Mouse (Mus musculus) intestine, embryonic 16.5 days (tissue): ENCODE measurements around the gene Tprn. TPM values are rescaled to one million over a fixed set of nuclear protein-coding genes. Genes with fewer than 3 reads are reported as not detected.

Source experiments
- ATAC-seq: fragments of 200-750 bp; cut with Nextera tagmentation; 2 replicates; pipeline ENCODE4 v1.8.0; 2017; ENCODE audit warnings: moderate TSS enrichment, moderate library complexity
- H3K27ac ChIP-seq: fragments of 300-500 bp; sonication (generic); 2 replicates; pipeline ENCODE4 v1.5.1; 2014; ENCODE audit warnings: mild to moderate bottlenecking, low read length
- H3K27me3 ChIP-seq: fragments of 300-500 bp; sonication (generic); replicated peaks from 2 replicates; pipeline ENCODE4 v1.6.1; 2014; ENCODE audit warnings: low read length, control low read depth, mixed read lengths; ENCODE audit not compliant: control insufficient read depth, insufficient read depth
- H3K36me3 ChIP-seq: fragments of 300-500 bp; sonication (generic); 2 replicates; pipeline ENCODE4 v1.6.1; 2014; ENCODE audit warnings: low read length, control low read depth; ENCODE audit not compliant: control insufficient read depth, insufficient read depth
- H3K4me1 ChIP-seq: fragments of 300-500 bp; sonication (generic); 2 replicates; pipeline ENCODE4 v1.6.1; 2014; ENCODE audit warnings: low read length, control low read depth, mixed read lengths; ENCODE audit not compliant: control insufficient read depth, insufficient read depth
- H3K4me2 ChIP-seq: fragments of 300-500 bp; sonication (generic); 2 replicates; pipeline ENCODE4 v1.6.1; 2014; ENCODE audit warnings: low read depth, low read length, control low read depth
- H3K4me3 ChIP-seq: fragments of 300-500 bp; sonication (generic); 2 replicates; pipeline ENCODE4 v1.5.1; 2014; ENCODE audit warnings: mild to moderate bottlenecking, low read length
- H3K9ac ChIP-seq: fragments of 300-500 bp; sonication (generic); 2 replicates; pipeline ENCODE4 v1.6.1; 2014; ENCODE audit warnings: low read depth, low read length
- H3K9me3 ChIP-seq: fragments of 300-500 bp; sonication (generic); 2 replicates; pipeline ENCODE4 v1.6.1; 2016; ENCODE audit warnings: low read length, control low read depth; ENCODE audit not compliant: control insufficient read depth
- WGBS: fragments of 180-500 bp; shearing (Covaris S2); extraction: QIAGEN DNeasy Blood & Tissue Kit; methylation state at CpG from one replicate; pipeline ENCODE4 v1.1.7; 2014; 5-methylcytosine and 5-hydroxymethylcytosine counted together
- polyA plus RNA-seq: library from polyadenylated mRNA; unstranded; fragments of >200 nt; fragmentation: Nextera tagmentation; extraction: Ambion mirVana; gene quantifications from 2 replicates; pipeline ENCODE4 v1.2.1, GENCODE M21; 2015

Gene Tprn
- polyA plus RNA-seq, 1 experiment from 2014 or later, result 31.7 TPM

GRCm38 (mm10) chr2:25224766-25225752 lies 37.4 kb upstream of the Tprn start:
- WGBS, result 2% methylated on average over 41 of the region's 41 CpGs

GRCm38 (mm10) chr2:25225811-25226379 lies 36.5 kb upstream of the Tprn start:
- peak overlapping the region; percentile 65 for H3K4me3 ChIP-seq
- H3K27ac ChIP-seq, result peak overlapping the region; percentile 99
- peak overlapping the region; percentile 56 for H3K4me2 ChIP-seq
- WGBS, result 75% methylated on average over 8 of the region's 8 CpGs
- no peak for ATAC-seq
- peaks cover 34% of the 10 kb centered on the region for H3K4me1 ChIP-seq
- H3K36me3 ChIP-seq, result 0 out of 2 replicates have a peak, but pooled peaks cover 4% of the 10 kb centered on the region
- H3K27me3 ChIP-seq, result no peaks in the 10 kb centered on the region
- H3K9ac ChIP-seq, result peak overlapping the region; percentile 76
- H3K9me3 ChIP-seq, result no peaks in the 10 kb centered on the region

More at GRCm38 (mm10) chr2:25224766-25225752, 37.4 kb upstream of the Tprn start:
- Histone ChIP-seq H3K27ac (peak overlapping the region; percentile 99), H3K36me3 (0 out of 2 replicates have a peak, but pooled peaks cover 4% of the 10 kb centered on the region), H3K27me3 (no peaks in the 10 kb centered on the region), H3K4me2 (peak overlapping the region; percentile 56), H3K9ac (peak overlapping the region; percentile 76), H3K9me3 (no peaks in the 10 kb centered on the region), H3K4me1 (peaks cover 34% of the 10 kb centered on the region), H3K4me3 (peak overlapping the region; percentile 65)
- ATAC-seq, result peak; percentile 94

GRCm38 (mm10) chr2:25226864-25227263 lies 35.6 kb upstream of the Tprn start:
- Histone ChIP-seq H3K36me3 (0 out of 2 replicates have a peak, but pooled peaks cover under 1% of the 10 kb centered on the region), H3K4me3 (no peak overlapping the region), H3K9me3 (no peaks in the 10 kb centered on the region), H3K4me2 (no peak overlapping the region), H3K9ac (no peak overlapping the region), H3K27me3 (no peaks in the 10 kb centered on the region), H3K4me1 (peaks cover 28% of the 10 kb centered on the region), H3K27ac (no peak overlapping the region)
- 79% methylated on average over 5 of the region's 5 CpGs for WGBS
- no peak for ATAC-seq

GRCm38 (mm10) chr2:25227406-25227805 lies 35.0 kb upstream of the Tprn start:
- Histone ChIP-seq H3K9me3 (no peaks in the 10 kb centered on the region), H3K36me3 (no peaks in the 10 kb centered on the region), H3K27me3 (no peaks in the 10 kb centered on the region), H3K27ac (no peak overlapping the region), H3K4me1 (peaks cover 27% of the 10 kb centered on the region), H3K9ac (no peak overlapping the region), H3K4me2 (no peak overlapping the region), H3K4me3 (no peak overlapping the region)
- 87% methylated on average over 4 of the region's 4 CpGs for WGBS
- ATAC-seq, result no peak

GRCm38 (mm10) chr2:25228431-25228889 lies 34.0 kb upstream of the Tprn start:
- Histone ChIP-seq H3K4me1 (peaks cover 28% of the 10 kb centered on the region), H3K27me3 (no peaks in the 10 kb centered on the region), H3K4me3 (peak overlapping the region; percentile 31), H3K9me3 (no peaks in the 10 kb centered on the region), H3K27ac (peak overlapping the region; percentile 78), H3K36me3 (no peaks in the 10 kb centered on the region), H3K4me2 (peak overlapping the region; percentile 44), H3K9ac (peak overlapping the region; percentile 61)
- peak; percentile 32 for ATAC-seq
- under 1% methylated on average over 7 of the region's 7 CpGs for WGBS

GRCm38 (mm10) chr2:25228995-25229530 lies 33.4 kb upstream of the Tprn start:
- peak overlapping the region; percentile 7; the same call in 1 of the 2 replicates for H3K4me3 ChIP-seq
- no peak for ATAC-seq
- peak overlapping the region; percentile 78 for H3K27ac ChIP-seq

GRCm38 (mm10) chr2:25229582-25229981 lies 32.8 kb upstream of the Tprn start:
- no peaks in the 10 kb centered on the region for H3K27me3 ChIP-seq
- no peak overlapping the region for H3K4me2 ChIP-seq
- no peak overlapping the region for H3K27ac ChIP-seq
- H3K36me3 ChIP-seq, result no peaks in the 10 kb centered on the region
- no peak for ATAC-seq
- no peak overlapping the region for H3K4me3 ChIP-seq
- WGBS, result 84% methylated on average over 5 of the region's 5 CpGs
- no peaks in the 10 kb centered on the region for H3K9me3 ChIP-seq
- no peak overlapping the region for H3K9ac ChIP-seq
- peaks cover 30% of the 10 kb centered on the region for H3K4me1 ChIP-seq

More at GRCm38 (mm10) chr2:25228995-25229530, 33.4 kb upstream of the Tprn start:
- Histone ChIP-seq H3K9ac (peak overlapping the region; percentile 61; the same call in 1 of the 2 replicates), H3K36me3 (no peaks in the 10 kb centered on the region), H3K4me1 (peaks cover 30% of the 10 kb centered on the region), H3K27me3 (no peaks in the 10 kb centered on the region), H3K4me2 (peak overlapping the region; percentile 44), H3K9me3 (no peaks in the 10 kb centered on the region)
- 76% methylated on average over 6 of the region's 6 CpGs for WGBS

- Histone ChIP-seq H3K9me3 (no peaks in the 10 kb centered on the region), H3K36me3 (no peaks in the 10 kb centered on the region), H3K4me3 (no peak overlapping the region), H3K4me2 (no peak overlapping the region), H3K27me3 (no peaks in the 10 kb centered on the region), H3K4me1 (peaks cover 31% of the 10 kb centered on the region), H3K27ac (no peak overlapping the region), H3K9ac (no peak overlapping the region)
- 79% methylated on average over 7 of the region's 7 CpGs for WGBS
- no peak for ATAC-seq
Measured at GRCm38 (mm10) chr2:25230581-25230980, 31.8 kb upstream of the Tprn start.

- no peak overlapping the region for H3K4me3 ChIP-seq
- no peak for ATAC-seq
- peaks cover 32% of the 10 kb centered on the region for H3K4me1 ChIP-seq
- no peaks in the 10 kb centered on the region for H3K9me3 ChIP-seq
- WGBS, result 58% methylated on average over 12 of the region's 12 CpGs
- H3K27me3 ChIP-seq, result no peaks in the 10 kb centered on the region
- H3K9ac ChIP-seq, result no peak overlapping the region
- no peak overlapping the region for H3K4me2 ChIP-seq
- H3K27ac ChIP-seq, result no peak overlapping the region
- no peaks in the 10 kb centered on the region for H3K36me3 ChIP-seq
Measured at GRCm38 (mm10) chr2:25231038-25231437, 31.4 kb upstream of the Tprn start.
